Mouse (Mus musculus): Measurements from ENCODE around the gene Vhl.
A peak's percentile ranks its signal among the peaks of the same experiment; 100 is the strongest.
"Not testable (repeated sequence)": the region's sequence is repeated elsewhere in the genome, so short reads cannot be mapped to it uniquely, and the experiment has no call there.

Vhl gene

GRCm38 (mm10) chr6:113661353-113662241 lies 37.8 kb downstream of the Vhl start:
- no peak for DNase-seq

- DNase-seq: no peak
Measured at GRCm38 (mm10) chr6:113662964-113663700, 39.4 kb downstream of the Vhl start.

- no peak for DNase-seq
Measured at GRCm38 (mm10) chr6:113664305-113664704, 40.5 kb downstream of the Vhl start.

- DNase-seq: no peak
Measured at GRCm38 (mm10) chr6:113667611-113668122, 43.9 kb downstream of the Vhl start.

- peak; percentile 60 for DNase-seq
Measured at GRCm38 (mm10) chr6:113668287-113669154, 44.8 kb downstream of the Vhl start.

GRCm38 (mm10) chr6:113669821-113670220 lies 46.1 kb downstream of the Vhl start:
- DNase-seq: peak; percentile 68

GRCm38 (mm10) chr6:113672029-113672428 lies 48.3 kb downstream of the Vhl start:
- not testable (repeated sequence) for DNase-seq

GRCm38 (mm10) chr6:113672989-113673388 lies 49.2 kb downstream of the Vhl start:
- DNase-seq: no peak

GRCm38 (mm10) chr6:113675234-113675633 lies 51.5 kb downstream of the Vhl start:
- DNase-seq: no peak

- no peak for DNase-seq
Measured at GRCm38 (mm10) chr6:113675991-113676390, 52.2 kb downstream of the Vhl start.

- no peak for DNase-seq
Measured at GRCm38 (mm10) chr6:113677070-113677734, 53.4 kb downstream of the Vhl start.

- no peak for DNase-seq
Measured at GRCm38 (mm10) chr6:113678246-113679012, 54.7 kb downstream of the Vhl start.

GRCm38 (mm10) chr6:113679993-113680566 lies 56.3 kb downstream of the Vhl start:
- DNase-seq: no peak
